Mouse (Mus musculus) hematopoietic stem cell, adult 5-6 weeks (primary cell): ENCODE results near the gene Slc25a1. TPM values are rescaled to one million over a fixed set of nuclear protein-coding genes. Genes with fewer than 3 reads are reported as not detected.

Experiments used
- ATAC-seq, 2 experiments: fragments of 125-278 bp in 1 of 2; replicated peaks in 1 of 2; 2 replicates each; pipeline ENCODE4 v1.8.0; 2016 to 2017; ENCODE audit warnings: inconsistent platforms in 2 of 2, mild to moderate bottlenecking in 2 of 2, moderate number of reproducible peaks in 2 of 2, low read depth in 1 of 2, moderate TSS enrichment in 1 of 2; ENCODE audit not compliant: low FRiP score in 2 of 2, poor library complexity in 2 of 2, severe bottlenecking in 2 of 2, insufficient read depth in 1 of 2, low TSS enrichment in 1 of 2
- total RNA-seq: library from RNA; stranded (forward); fragments of 172-1452, 232-1000 nt; gene quantifications from 2 replicates; pipeline ENCODE4 v1.2.3, GENCODE M21; 2017

Slc25a1 gene
- total RNA-seq, 1 experiment from 2014 or later = 59.6 TPM

- no peak for ATAC-seq
Measured at GRCm38 (mm10) chr16:17884116-17884515, 43.9 kb downstream of the Slc25a1 start.

GRCm38 (mm10) chr16:17882196-17882595 lies 45.8 kb downstream of the Slc25a1 start:
- no peak for ATAC-seq

DNA sequence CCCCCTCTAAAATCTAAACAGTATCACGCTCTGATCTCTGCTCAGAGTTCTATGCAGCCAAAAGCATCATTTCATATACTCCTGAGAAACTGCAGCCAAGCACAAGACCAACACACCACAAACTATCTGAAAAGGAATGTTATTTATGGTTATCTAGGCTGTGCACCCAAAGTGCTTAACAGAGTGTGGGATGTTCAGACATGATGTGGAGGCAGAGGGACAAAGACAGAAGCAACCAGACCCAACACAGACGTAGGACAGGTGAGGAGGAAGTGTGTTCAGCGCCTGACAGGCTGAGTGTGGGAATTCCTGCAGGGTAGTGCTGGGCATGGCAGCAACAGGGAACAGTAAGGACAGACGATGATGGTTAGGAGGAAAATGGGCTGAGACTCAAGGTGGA lies 48.4 kb downstream of the Slc25a1 start:
- no peak for ATAC-seq

DNA sequence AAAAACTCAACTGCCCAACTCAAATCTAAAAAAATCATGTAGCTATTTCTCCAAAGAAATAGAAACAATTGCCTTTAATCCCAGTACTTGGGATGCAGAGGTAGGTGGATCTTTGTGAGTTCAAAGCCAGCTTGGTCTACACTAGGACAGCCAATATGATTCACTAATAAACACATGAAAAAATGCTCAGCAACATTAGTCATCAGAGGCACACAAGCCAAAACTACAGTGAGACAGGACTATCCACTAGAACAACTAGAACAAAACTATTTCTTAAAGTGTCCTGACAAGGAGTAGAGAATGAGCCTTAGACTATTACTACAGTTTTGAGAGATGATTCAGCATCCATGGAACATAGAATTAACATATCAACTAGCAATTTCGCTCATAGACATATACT lies 51.9 kb downstream of the Slc25a1 start:
- ATAC-seq = no peak

Other genes with a start within 250 kb of the Slc25a1 start
- gene Med15, start 195.3 kb downstream of the Slc25a1 start, total RNA-seq = 27.4 and 31.3 TPM in 2 replicates
- gene Klhl22, start 168.6 kb downstream of the Slc25a1 start, total RNA-seq = 16.0 and 23.1 TPM in 2 replicates
- gene Scarf2, start 130.9 kb downstream of the Slc25a1 start, total RNA-seq = not detected in 2 replicates
- gene B830017H08Rik, start 95.1 kb downstream of the Slc25a1 start, total RNA-seq = not detected in 2 replicates
- 1.2 TPM in 1 of 2 replicates, not detected in the other for gene Car15, start 89.9 kb downstream of the Slc25a1 start, total RNA-seq
- gene Gm20518, start 36.5 kb downstream of the Slc25a1 start, total RNA-seq = 0.25 TPM in 1 of 2 replicates, not detected in the other
- 0.05 TPM in 1 of 2 replicates, not detected in the other for gene Tssk1, start 34.0 kb downstream of the Slc25a1 start, total RNA-seq
- gene Dgcr2, start 29.7 kb downstream of the Slc25a1 start, total RNA-seq = 50.9 and 62.7 TPM in 2 replicates
- not detected in 2 replicates for gene Tssk2, start 29.6 kb downstream of the Slc25a1 start, total RNA-seq
- 31.2 and 35.3 TPM in 2 replicates for gene Ess2, start 16.9 kb downstream of the Slc25a1 start, total RNA-seq
- not detected in 2 replicates for gene Gsc2, start 13.2 kb downstream of the Slc25a1 start, total RNA-seq
- gene Vpreb2, start 52.2 kb upstream of the Slc25a1 start, total RNA-seq = 2.0 TPM in 1 of 2 replicates, not detected in the other
- 19.6 and 29.7 TPM in 2 replicates for gene Dgcr6, start 124.6 kb upstream of the Slc25a1 start, total RNA-seq
- 41.1 and 67.9 TPM in 2 replicates for gene Prodh, start 162.0 kb upstream of the Slc25a1 start, total RNA-seq
- gene Rtn4r, start 199.4 kb upstream of the Slc25a1 start, total RNA-seq = 0.19 TPM in 1 of 2 replicates, not detected in the other